Mouse (Mus musculus) embryonic facial prominence, embryonic 14.5 days (tissue): ENCODE measurements around the gene Snrk. TPM values are rescaled to one million over a fixed set of nuclear protein-coding genes. Genes with fewer than 3 reads are reported as not detected.
A peak's percentile ranks its signal among the peaks of the same experiment; 100 is the strongest.

Experiments used
- ATAC-seq: fragments of 200-750 bp; cut with Nextera tagmentation; 2 replicates; pipeline ENCODE4 v1.8.0; 2017; ENCODE audit warnings: low read depth, moderate number of reproducible peaks, moderate TSS enrichment
- DNase-seq: peaks from one replicate; pipeline ENCODE4 v3.0.0-alpha.2; 2015; ENCODE audit warnings: low spot score
- H3K27ac ChIP-seq: fragments of 300-500 bp; sonication (generic); replicated peaks from 2 replicates; pipeline ENCODE4 v1.5.1; 2014; ENCODE audit warnings: low read depth, mild to moderate bottlenecking, low read length, moderate library complexity
- H3K27me3 ChIP-seq: fragments of 300-500 bp; sonication (generic); replicated peaks from 2 replicates; pipeline ENCODE4 v1.6.1; 2014; ENCODE audit warnings: low read length; ENCODE audit not compliant: control insufficient read depth, insufficient read depth
- H3K36me3 ChIP-seq: fragments of 300-500 bp; sonication (generic); 2 replicates; pipeline ENCODE4 v1.6.1; 2014; ENCODE audit warnings: low read length, mixed read lengths; ENCODE audit not compliant: control insufficient read depth, insufficient read depth
- H3K4me1 ChIP-seq: fragments of 300-500 bp; sonication (generic); 2 replicates; pipeline ENCODE4 v1.6.1; 2014; ENCODE audit warnings: antibody characterized with exemption, low read length; ENCODE audit not compliant: control insufficient read depth, insufficient read depth
- H3K4me2 ChIP-seq: fragments of 300-500 bp; sonication (generic); 2 replicates; pipeline ENCODE4 v1.6.1; 2014; ENCODE audit warnings: low read depth, mild to moderate bottlenecking, low read length, moderate library complexity, mixed read lengths
- H3K4me3 ChIP-seq: fragments of 300-500 bp; sonication (generic); 2 replicates; pipeline ENCODE4 v1.5.1; 2014; ENCODE audit warnings: low read depth, mild to moderate bottlenecking, low read length
- H3K9ac ChIP-seq: fragments of 300-500 bp; sonication (generic); 2 replicates; pipeline ENCODE4 v1.6.1; 2014; ENCODE audit warnings: low read depth, mild to moderate bottlenecking, low read length, moderate library complexity, mixed read lengths
- H3K9me3 ChIP-seq: fragments of 300-500 bp; sonication (generic); 2 replicates; pipeline ENCODE4 v1.6.1; 2016; ENCODE audit warnings: low read length; ENCODE audit not compliant: control insufficient read depth
- WGBS: fragments of 180-500 bp; shearing (Covaris S2); extraction: QIAGEN DNeasy Blood & Tissue Kit; methylation state at CpG from one replicate; pipeline ENCODE4 v1.1.7; 2014; 5-methylcytosine and 5-hydroxymethylcytosine counted together
- polyA plus RNA-seq: library from polyadenylated mRNA; unstranded; fragments of >200 nt; fragmentation: Nextera tagmentation; extraction: Ambion mirVana; gene quantifications from 2 replicates; pipeline ENCODE4 v1.2.1, GENCODE M21; 2014

Snrk gene
- polyA plus RNA-seq, 1 experiment from 2014 or later = 42.4 TPM

DNA sequence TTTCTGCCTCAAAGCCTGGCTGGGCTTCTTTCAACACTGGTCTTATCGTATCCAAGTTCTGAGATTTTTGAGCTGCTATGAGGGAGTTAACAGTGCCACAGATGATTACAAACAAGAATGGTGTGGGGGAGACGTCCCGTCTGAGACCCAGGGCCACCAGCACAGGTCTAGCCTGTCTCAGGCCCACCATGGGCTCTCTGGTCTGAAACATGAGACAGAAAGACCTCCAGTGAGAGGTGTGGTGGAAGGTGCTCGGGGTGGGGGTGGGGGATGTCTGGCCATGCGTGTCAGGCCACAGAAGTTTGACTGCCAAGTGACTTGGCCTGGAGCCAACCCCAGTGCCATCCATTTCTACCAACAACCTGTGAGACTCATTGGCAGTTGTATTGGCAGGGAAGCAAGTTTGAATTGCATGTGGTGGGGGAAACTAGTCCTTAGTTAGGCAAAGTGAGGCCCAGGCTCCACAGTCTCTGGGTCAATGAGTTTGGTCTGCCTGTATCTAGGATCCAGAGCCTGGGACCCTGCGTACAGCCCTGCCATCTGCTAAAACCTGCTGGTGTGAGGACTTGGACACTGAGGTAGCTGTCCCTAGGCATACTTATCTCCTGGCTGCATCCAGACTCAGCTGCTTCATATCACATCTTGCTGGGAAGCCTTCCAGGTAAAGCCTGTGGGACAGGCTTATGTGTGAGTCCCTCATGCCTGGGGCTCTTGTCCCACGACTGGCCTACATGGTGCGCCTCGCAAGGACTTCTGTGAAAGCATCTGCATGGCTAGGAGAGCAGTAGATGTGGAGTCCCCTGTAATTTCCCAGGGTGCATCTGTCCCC lies 56.6 kb downstream of the Snrk start:
- no peaks in the 10 kb centered on the region; the same call in 1 of the 2 replicates for H3K4me1 ChIP-seq
- 69% methylated on average over 9 of the region's 9 CpGs for WGBS
- DNase-seq = no peak
- no peak overlapping the region for H3K27ac ChIP-seq
- no peaks in the 10 kb centered on the region for H3K27me3 ChIP-seq
- H3K4me2 ChIP-seq = no peak overlapping the region
- no peak overlapping the region for H3K4me3 ChIP-seq
- no peak overlapping the region for H3K9ac ChIP-seq
- no peak for ATAC-seq
- peaks cover 8% of the 10 kb centered on the region; the same call in 1 of the 2 replicates for H3K36me3 ChIP-seq
- H3K9me3 ChIP-seq = no peaks in the 10 kb centered on the region

DNA sequence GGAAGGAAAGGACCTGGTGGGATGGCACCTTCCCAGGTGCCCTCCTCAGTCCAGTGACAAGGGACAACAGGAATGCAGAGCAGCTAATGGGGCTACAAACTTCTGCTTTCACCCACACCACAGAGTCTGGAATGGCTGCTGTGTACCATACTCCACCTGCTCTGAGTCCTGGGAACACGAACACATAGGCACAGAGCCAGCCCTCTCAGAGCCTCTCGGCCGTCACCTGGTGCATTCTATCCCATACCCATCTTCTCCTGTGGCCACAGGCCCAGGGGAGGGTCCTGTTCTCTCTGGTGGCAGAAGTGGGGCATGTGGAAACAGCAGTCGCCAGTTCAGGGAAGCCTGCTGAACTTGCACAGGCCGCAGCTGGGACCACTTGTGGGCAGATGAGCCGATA lies 57.7 kb downstream of the Snrk start:
- Histone ChIP-seq H3K9me3 (no peaks in the 10 kb centered on the region), H3K4me2 (no peak overlapping the region), H3K9ac (no peak overlapping the region), H3K4me1 (no peaks in the 10 kb centered on the region; the same call in 1 of the 2 replicates), H3K4me3 (no peak overlapping the region), H3K36me3 (peaks cover 7% of the 10 kb centered on the region; the same call in 1 of the 2 replicates), H3K27me3 (no peaks in the 10 kb centered on the region), H3K27ac (no peak overlapping the region)
- DNase-seq = no peak
- WGBS = 86% methylated on average over 6 of the region's 6 CpGs
- no peak for ATAC-seq

DNA sequence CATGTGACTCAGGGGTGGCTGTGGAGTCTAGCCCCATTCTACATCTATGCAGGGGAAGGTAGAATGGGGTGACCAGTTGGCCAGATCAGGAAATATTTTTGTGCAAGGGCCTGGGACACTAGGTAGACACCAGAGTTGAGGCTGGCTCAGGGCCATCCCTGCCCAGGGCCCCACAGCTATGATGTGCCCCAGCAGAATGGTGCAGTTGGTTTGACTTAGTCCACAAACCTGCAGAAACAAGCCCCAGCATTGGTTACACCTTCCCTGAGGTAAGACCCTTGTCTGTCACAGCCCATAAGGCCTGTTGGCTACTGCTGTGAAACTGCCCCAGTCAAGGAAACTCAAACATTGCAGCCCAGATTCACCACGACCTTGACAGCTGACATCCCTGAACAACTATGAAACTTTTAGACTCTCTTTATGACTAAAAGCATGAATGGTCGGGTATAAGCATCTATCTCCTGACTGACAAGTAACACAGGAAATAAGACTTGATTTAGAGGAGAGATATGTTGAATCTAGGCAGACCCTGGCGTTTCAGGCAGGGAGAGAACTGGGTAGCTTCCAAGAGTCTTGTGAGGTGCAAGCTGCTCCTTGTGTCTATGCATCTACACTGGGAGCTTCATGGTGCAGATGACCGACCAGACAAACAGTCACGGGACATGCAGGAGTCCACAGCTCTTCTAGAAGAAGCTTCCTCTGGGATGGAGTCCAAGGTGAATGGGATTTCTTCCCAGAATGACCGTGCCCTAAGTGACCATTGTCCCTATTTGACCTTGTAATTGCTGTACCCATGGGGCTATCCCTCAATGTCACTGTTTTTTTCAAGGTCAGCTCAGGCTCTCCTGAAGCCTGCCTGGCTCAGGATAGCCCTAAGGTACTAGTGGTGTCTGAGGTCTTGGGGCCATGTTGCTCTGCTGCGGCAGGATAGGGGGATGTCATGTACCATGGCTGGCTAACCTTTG lies 60.5 kb downstream of the Snrk start:
- H3K27ac ChIP-seq = no peak overlapping the region
- no peak for DNase-seq

DNA sequence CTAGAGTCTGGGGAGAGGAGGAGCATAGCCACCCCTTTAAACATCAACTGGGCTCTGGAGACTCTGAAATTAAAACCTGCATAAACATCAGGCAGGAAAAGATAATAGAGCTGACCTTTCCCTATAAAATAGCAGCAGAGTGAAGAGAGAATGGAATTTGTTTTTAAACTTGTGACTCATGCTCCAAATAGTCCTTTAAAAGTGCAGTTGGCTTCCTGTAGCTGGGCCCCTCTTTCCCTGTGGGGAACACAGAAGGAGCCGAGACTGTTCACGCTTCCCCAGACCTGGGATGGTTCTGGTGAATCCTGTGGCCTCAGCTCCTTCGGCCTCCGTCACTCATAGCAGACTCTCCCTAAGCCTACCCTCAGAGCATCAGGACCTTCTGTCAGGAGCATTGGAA lies 61.4 kb downstream of the Snrk start:
- 53% methylated on average over 4 of the region's 4 CpGs for WGBS
- DNase-seq = no peak
- Histone ChIP-seq H3K4me2 (no peak overlapping the region), H3K27me3 (no peaks in the 10 kb centered on the region), H3K9me3 (no peaks in the 10 kb centered on the region), H3K4me3 (no peak overlapping the region), H3K9ac (no peak overlapping the region), H3K4me1 (no peaks in the 10 kb centered on the region; the same call in 1 of the 2 replicates), H3K27ac (no peak overlapping the region), H3K36me3 (no peaks in the 10 kb centered on the region)
- no peak for ATAC-seq

More for the DNA sequence above, 60.5 kb downstream of the Snrk start:
- Histone ChIP-seq H3K9ac (no peak overlapping the region), H3K4me1 (no peaks in the 10 kb centered on the region; the same call in 1 of the 2 replicates), H3K4me3 (no peak overlapping the region), H3K36me3 (no peaks in the 10 kb centered on the region), H3K9me3 (no peaks in the 10 kb centered on the region), H3K4me2 (no peak overlapping the region), H3K27me3 (no peaks in the 10 kb centered on the region)
- no peak for ATAC-seq
- 70% methylated on average over 7 of the region's 7 CpGs for WGBS

DNA sequence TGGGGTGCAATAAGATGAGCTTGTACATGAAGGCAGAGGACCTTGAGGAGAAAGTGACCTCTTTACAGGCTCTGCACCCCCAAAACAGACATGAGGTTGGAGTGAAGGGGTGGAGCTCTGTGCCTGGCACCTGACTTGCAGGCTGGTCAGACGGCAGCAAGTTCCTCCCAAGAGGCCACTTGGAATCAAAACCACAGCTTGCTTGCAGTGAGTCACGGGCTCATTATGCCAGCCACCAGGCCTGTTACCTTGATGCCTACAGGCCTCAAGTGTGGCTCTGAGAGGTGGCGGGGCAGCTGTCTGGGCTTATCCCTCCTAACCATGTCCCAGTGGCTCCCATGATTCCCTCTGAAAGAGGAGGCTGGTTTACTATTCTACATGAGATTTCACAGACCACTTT lies 63.0 kb downstream of the Snrk start:
- ATAC-seq = no peak
- H3K4me1 ChIP-seq = no peaks in the 10 kb centered on the region; the same call in 1 of the 2 replicates
- H3K9ac ChIP-seq = no peak overlapping the region
- H3K4me3 ChIP-seq = no peak overlapping the region
- H3K4me2 ChIP-seq = no peak overlapping the region
- H3K27ac ChIP-seq = no peak overlapping the region
- DNase-seq = no peak
- no peaks in the 10 kb centered on the region for H3K27me3 ChIP-seq
- no peaks in the 10 kb centered on the region for H3K9me3 ChIP-seq
- no peaks in the 10 kb centered on the region for H3K36me3 ChIP-seq
- 76% methylated on average over 3 of the region's 3 CpGs for WGBS

DNA sequence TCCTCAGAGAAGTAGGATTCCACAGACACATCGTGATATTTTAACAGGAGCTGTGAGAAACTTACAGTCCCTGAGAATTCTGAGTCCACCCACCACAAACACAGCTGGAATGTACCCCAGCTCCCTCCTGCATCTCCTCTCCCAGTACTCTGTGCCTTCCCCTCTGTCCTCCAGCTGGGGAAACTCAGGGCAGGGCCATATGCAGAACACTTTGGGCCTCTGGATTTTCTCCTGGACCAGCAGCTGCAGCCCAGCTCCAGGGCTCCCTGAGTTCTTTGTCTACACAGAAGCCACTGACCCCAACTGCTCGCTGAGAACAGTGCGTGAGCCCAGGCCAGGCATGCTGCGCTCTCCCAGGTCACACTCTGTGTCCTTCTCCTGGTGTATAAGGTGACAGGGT lies 66.0 kb downstream of the Snrk start:
- Histone ChIP-seq H3K4me1 (no peaks in the 10 kb centered on the region; the same call in 1 of the 2 replicates), H3K36me3 (no peaks in the 10 kb centered on the region), H3K9ac (no peak overlapping the region), H3K4me2 (no peak overlapping the region), H3K9me3 (no peaks in the 10 kb centered on the region), H3K27me3 (no peaks in the 10 kb centered on the region), H3K4me3 (no peak overlapping the region), H3K27ac (no peak overlapping the region)
- ATAC-seq (no peak), DNase-seq (no peak)
- WGBS = 66% methylated on average over 4 of the region's 4 CpGs

DNA sequence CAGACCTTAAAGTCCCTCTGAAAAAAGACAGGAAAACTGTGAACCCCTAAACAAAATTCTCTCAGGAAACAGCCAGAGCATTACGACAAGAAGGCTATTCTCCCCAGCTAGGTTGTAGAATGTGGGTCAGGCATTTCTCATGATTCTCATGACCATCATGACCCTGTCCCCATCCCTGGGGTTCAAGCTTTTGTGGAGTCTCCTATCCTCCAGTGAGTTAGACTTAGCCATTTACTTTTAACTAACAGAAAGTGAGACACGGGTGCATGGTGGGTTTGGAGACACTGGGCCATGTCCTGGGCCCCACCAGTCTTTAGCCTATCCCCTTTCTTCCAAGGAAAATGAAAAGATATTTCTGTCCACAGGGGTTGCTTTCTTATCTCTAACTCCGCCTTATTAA lies 67.3 kb downstream of the Snrk start:
- 89% methylated on average over 3 of the region's 3 CpGs for WGBS
- no peaks in the 10 kb centered on the region for H3K4me1 ChIP-seq
- ATAC-seq = no peak

DNA sequence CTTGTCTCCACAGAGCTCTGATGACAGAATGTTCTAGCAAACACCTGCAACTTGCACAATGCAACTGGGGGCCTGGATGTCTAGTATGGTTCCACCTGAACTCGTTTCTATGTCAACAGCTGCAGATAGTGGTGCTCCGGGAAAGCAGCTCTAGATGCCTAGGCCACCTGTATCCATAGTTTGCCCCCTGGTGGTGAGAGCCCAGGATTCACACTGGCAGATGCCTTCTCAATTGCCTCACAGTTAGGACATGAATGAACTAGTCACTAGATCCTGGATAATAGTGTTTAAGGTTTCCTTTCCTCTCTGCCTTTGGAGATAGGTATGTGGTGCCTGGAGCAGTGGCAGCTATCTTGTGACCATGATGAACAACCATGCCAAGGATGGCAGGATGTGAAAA lies 68.0 kb downstream of the Snrk start:
- no peak overlapping the region for H3K9ac ChIP-seq
- H3K27ac ChIP-seq = no peak overlapping the region
- peak; percentile 82 for DNase-seq
- H3K9me3 ChIP-seq = no peaks in the 10 kb centered on the region
- WGBS = 24% methylated on average over 2 of the region's 2 CpGs
- no peaks in the 10 kb centered on the region for H3K36me3 ChIP-seq
- H3K4me3 ChIP-seq = no peak overlapping the region
- no peaks in the 10 kb centered on the region for H3K4me1 ChIP-seq
- H3K27me3 ChIP-seq = no peaks in the 10 kb centered on the region
- no peak overlapping the region for H3K4me2 ChIP-seq
- ATAC-seq = peak; percentile 58; the same call in 1 of the 2 replicates

More for the DNA sequence above, 67.3 kb downstream of the Snrk start:
- no peaks in the 10 kb centered on the region for H3K36me3 ChIP-seq
- H3K27me3 ChIP-seq = no peaks in the 10 kb centered on the region
- DNase-seq = no peak
- H3K4me3 ChIP-seq = no peak overlapping the region
- H3K9ac ChIP-seq = no peak overlapping the region
- no peak overlapping the region for H3K4me2 ChIP-seq
- no peak overlapping the region for H3K27ac ChIP-seq
- H3K9me3 ChIP-seq = no peaks in the 10 kb centered on the region
